Mouse (Mus musculus): Measurements from ENCODE around the gene Nme9. TPM values are rescaled to one million over a fixed set of nuclear protein-coding genes. Genes with fewer than 3 reads are reported as not detected.

Gene Nme9
- polyA plus RNA-seq, 1 experiment from 2014 or later, result 0.46 TPM

DNA sequence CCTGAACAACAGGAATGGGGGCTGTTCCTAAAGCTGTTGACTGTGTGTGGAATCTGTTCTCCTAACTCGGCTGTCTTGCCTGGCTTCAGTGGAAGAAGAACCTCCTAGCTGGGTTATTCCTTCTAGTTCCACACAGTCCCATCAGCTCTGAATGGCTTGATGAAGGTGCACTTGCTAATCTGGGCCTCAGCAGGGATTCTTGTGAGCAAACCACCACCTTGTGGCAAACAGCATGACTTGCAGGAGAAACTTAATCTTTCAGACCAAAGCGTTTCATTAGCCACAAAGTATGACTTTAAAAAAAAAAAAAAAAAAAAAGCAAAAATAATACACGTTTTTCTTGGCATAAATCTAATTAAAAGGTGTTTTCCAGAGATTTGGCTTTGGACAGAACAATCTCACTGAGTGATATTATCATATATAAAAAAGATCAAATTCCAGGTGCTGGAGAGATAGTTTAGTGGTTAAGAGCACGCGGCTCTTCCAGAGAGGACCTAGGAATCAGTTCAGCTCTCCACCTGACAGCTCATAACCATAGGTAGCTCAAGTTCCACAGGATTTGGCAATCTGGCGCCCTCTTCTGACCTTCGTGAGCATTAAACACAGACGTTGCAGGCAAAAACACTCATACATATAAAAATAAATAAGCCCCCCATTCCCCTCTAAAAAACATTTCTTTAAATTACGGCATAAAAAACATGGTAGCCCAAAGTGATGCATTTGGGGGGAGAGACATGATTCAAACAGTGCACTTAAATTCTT, 1.2 kb upstream of the Nme9 start:
- ATAC-seq, result no peak
- Histone ChIP-seq H3K9me3 (ENCODE audit: control insufficient read depth) (no peaks in the 10 kb centered on the region), H3K27me3 (replicated peaks; ENCODE audit: control insufficient read depth, insufficient read depth, low read length) (0 out of 2 replicates have a peak, but pooled peaks cover 5% of the 10 kb centered on the region), H3K9ac (ENCODE audit: low read depth, low read length) (no peak overlapping the region), H3K4me1 (replicated peaks; ENCODE audit: control insufficient read depth, insufficient read depth, low read length) (no peaks in the 10 kb centered on the region), H3K27ac (ENCODE audit: low read depth, low read length) (no peak overlapping the region), H3K36me3 (ENCODE audit: control insufficient read depth, insufficient read depth) (no peaks in the 10 kb centered on the region), H3K4me2 (replicated peaks; ENCODE audit: low read depth) (no peak overlapping the region), H3K4me3 (ENCODE audit: low read depth, low read length) (no peak overlapping the region)
- TF ChIP-seq CTCF (IDR thresholded peaks at IDR 0.05; ENCODE audit: low read depth), result peak; percentile 63
- WGBS, result 48% methylated on average over 9 of the region's 9 CpGs

GRCm38 (mm10) chr9:99454211-99454610, 2.9 kb downstream of the Nme9 start:
- no peak for ATAC-seq
- no peak overlapping the region for H3K4me2 ChIP-seq (replicated peaks; ENCODE audit: low read depth)
- no peaks in the 10 kb centered on the region for H3K36me3 ChIP-seq (ENCODE audit: control insufficient read depth, insufficient read depth)
- TF ChIP-seq CTCF (IDR thresholded peaks at IDR 0.05; ENCODE audit: low read depth), result no peak
- H3K4me3 ChIP-seq (ENCODE audit: low read depth, low read length), result no peak overlapping the region
- 82% methylated on average over 4 of the region's 4 CpGs for WGBS
- H3K4me1 ChIP-seq (replicated peaks; ENCODE audit: control insufficient read depth, insufficient read depth, low read length), result no peaks in the 10 kb centered on the region
- no peak overlapping the region for H3K27ac ChIP-seq (ENCODE audit: low read depth, low read length)
- H3K27me3 ChIP-seq (replicated peaks; ENCODE audit: control insufficient read depth, insufficient read depth, low read length), result 0 out of 2 replicates have a peak, but pooled peaks cover 4% of the 10 kb centered on the region
- no peak overlapping the region for H3K9ac ChIP-seq (ENCODE audit: low read depth, low read length)
- no peaks in the 10 kb centered on the region for H3K9me3 ChIP-seq (ENCODE audit: control insufficient read depth)

GRCm38 (mm10) chr9:99458529-99459208, 7.4 kb downstream of the Nme9 start:
- ATAC-seq, result no peak

GRCm38 (mm10) chr9:99459730-99460129, 8.5 kb downstream of the Nme9 start:
- no peaks in the 10 kb centered on the region for H3K9me3 ChIP-seq (ENCODE audit: control insufficient read depth)
- no peak overlapping the region for H3K9ac ChIP-seq (ENCODE audit: low read depth, low read length)
- no peak for TF ChIP-seq CTCF (IDR thresholded peaks at IDR 0.05; ENCODE audit: low read depth)
- 82% methylated on average over 4 of the region's 4 CpGs for WGBS
- ATAC-seq, result no peak
- no peak overlapping the region for H3K27ac ChIP-seq (ENCODE audit: low read depth, low read length)
- no peaks in the 10 kb centered on the region for H3K4me1 ChIP-seq (replicated peaks; ENCODE audit: control insufficient read depth, insufficient read depth, low read length)
- H3K27me3 ChIP-seq (replicated peaks; ENCODE audit: control insufficient read depth, insufficient read depth, low read length), result no peaks in the 10 kb centered on the region
- H3K36me3 ChIP-seq (ENCODE audit: control insufficient read depth, insufficient read depth), result no peaks in the 10 kb centered on the region
- H3K4me3 ChIP-seq (ENCODE audit: low read depth, low read length), result no peak overlapping the region
- H3K4me2 ChIP-seq (replicated peaks; ENCODE audit: low read depth), result no peak overlapping the region

More at GRCm38 (mm10) chr9:99458529-99459208, 7.4 kb downstream of the Nme9 start:
- Histone ChIP-seq H3K27me3 (replicated peaks; ENCODE audit: control insufficient read depth, insufficient read depth, low read length) (no peaks in the 10 kb centered on the region), H3K9me3 (ENCODE audit: control insufficient read depth) (no peaks in the 10 kb centered on the region), H3K4me1 (replicated peaks; ENCODE audit: control insufficient read depth, insufficient read depth, low read length) (no peaks in the 10 kb centered on the region), H3K4me2 (replicated peaks; ENCODE audit: low read depth) (peak overlapping the region; percentile 35; the same call in 1 of the 2 replicates), H3K9ac (ENCODE audit: low read depth, low read length) (no peak overlapping the region), H3K36me3 (ENCODE audit: control insufficient read depth, insufficient read depth) (no peaks in the 10 kb centered on the region), H3K27ac (ENCODE audit: low read depth, low read length) (no peak overlapping the region), H3K4me3 (ENCODE audit: low read depth, low read length) (no peak overlapping the region)
- peak; percentile 88 for TF ChIP-seq CTCF (IDR thresholded peaks at IDR 0.05; ENCODE audit: low read depth)
- 41% methylated on average over 12 of the region's 12 CpGs for WGBS

- Histone ChIP-seq H3K4me1 (replicated peaks; ENCODE audit: control insufficient read depth, insufficient read depth, low read length) (no peaks in the 10 kb centered on the region), H3K27me3 (replicated peaks; ENCODE audit: control insufficient read depth, insufficient read depth, low read length) (no peaks in the 10 kb centered on the region), H3K27ac (ENCODE audit: low read depth, low read length) (no peak overlapping the region), H3K4me2 (replicated peaks; ENCODE audit: low read depth) (no peak overlapping the region), H3K4me3 (ENCODE audit: low read depth, low read length) (no peak overlapping the region), H3K9me3 (ENCODE audit: control insufficient read depth) (no peaks in the 10 kb centered on the region), H3K9ac (ENCODE audit: low read depth, low read length) (no peak overlapping the region), H3K36me3 (ENCODE audit: control insufficient read depth, insufficient read depth) (no peaks in the 10 kb centered on the region)
- TF ChIP-seq CTCF (IDR thresholded peaks at IDR 0.05; ENCODE audit: low read depth), result no peak
- WGBS, result 82% methylated on average over 6 of the region's 6 CpGs
- no peak for ATAC-seq
Observed at GRCm38 (mm10) chr9:99464876-99465275, 13.6 kb downstream of the Nme9 start.

GRCm38 (mm10) chr9:99468572-99468971, 17.3 kb downstream of the Nme9 start:
- Histone ChIP-seq H3K9me3 (ENCODE audit: control insufficient read depth) (no peaks in the 10 kb centered on the region), H3K27ac (ENCODE audit: low read depth, low read length) (no peak overlapping the region), H3K9ac (ENCODE audit: low read depth, low read length) (no peak overlapping the region), H3K27me3 (replicated peaks; ENCODE audit: control insufficient read depth, insufficient read depth, low read length) (no peaks in the 10 kb centered on the region), H3K4me2 (replicated peaks; ENCODE audit: low read depth) (no peak overlapping the region), H3K4me3 (ENCODE audit: low read depth, low read length) (no peak overlapping the region), H3K4me1 (replicated peaks; ENCODE audit: control insufficient read depth, insufficient read depth, low read length) (no peaks in the 10 kb centered on the region), H3K36me3 (ENCODE audit: control insufficient read depth, insufficient read depth) (no peaks in the 10 kb centered on the region)
- no peak for TF ChIP-seq CTCF (IDR thresholded peaks at IDR 0.05; ENCODE audit: low read depth)
- 72% methylated on average over 9 of the region's 9 CpGs for WGBS
- ATAC-seq, result no peak
